Mouse (Mus musculus) adrenal gland, postnatal 14 days (tissue): ENCODE results near the gene Ccdc85c. TPM values are rescaled to one million over a fixed set of nuclear protein-coding genes. Genes with fewer than 3 reads are reported as not detected.

Experiments used
- DNase-seq: peaks from one replicate; pipeline ENCODE4 v3.0.0; 2021; ENCODE audit warnings: mixed read lengths
- total RNA-seq: library from RNA; stranded (reverse); gene quantifications from 2 replicates; pipeline ENCODE4 v1.2.3, GENCODE M21; 2021

The Ccdc85c gene
- total RNA-seq, 1 experiment from 2014 or later, result 23.0 TPM

DNA sequence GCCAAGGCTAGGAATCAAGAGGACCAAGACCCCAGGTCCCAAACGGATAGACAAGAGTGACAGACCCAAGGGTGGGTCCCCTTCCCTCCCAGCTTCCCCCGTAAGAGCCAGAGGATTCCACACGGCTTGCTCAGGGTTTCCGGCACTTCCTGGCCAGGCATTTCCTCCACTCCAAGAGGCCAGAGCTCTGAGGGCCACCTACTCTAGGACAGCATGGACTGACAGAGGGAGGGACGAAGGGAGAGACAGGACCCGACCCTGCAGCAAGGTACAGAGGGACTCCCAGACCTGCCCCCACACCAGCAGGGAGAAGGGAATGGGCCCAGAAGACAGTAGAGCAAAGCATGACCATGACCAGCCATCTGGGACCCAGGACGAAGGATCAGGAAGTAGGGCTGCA lies 7.6 kb downstream of the Ccdc85c start:
- no peak for DNase-seq

GRCm38 (mm10) chr12:108265831-108266619 lies 9.2 kb downstream of the Ccdc85c start:
- DNase-seq, result peak; percentile 52

- DNase-seq, result no peak
Observed at GRCm38 (mm10) chr12:108264918-108265317, 10.3 kb downstream of the Ccdc85c start.

DNA sequence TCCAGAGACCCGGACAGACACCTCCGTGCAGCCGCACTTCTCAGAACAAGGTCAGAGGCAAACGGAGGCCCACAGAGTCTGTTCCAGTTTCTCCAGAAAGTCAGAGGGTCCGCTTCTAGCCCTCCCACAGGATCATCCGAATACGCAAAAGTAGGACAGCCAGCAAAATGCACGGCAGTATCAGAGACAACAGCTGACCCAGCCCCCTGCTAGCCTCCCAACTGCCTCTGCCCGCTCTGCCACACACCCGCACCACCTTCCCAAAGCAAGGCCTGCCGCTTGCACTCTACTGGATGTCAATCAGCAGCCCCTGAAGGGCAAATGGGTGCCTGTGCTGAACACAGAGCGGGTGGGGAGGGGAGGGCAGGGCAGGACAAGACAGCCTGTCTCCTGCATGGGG lies 14.3 kb downstream of the Ccdc85c start:
- DNase-seq, result no peak

DNA sequence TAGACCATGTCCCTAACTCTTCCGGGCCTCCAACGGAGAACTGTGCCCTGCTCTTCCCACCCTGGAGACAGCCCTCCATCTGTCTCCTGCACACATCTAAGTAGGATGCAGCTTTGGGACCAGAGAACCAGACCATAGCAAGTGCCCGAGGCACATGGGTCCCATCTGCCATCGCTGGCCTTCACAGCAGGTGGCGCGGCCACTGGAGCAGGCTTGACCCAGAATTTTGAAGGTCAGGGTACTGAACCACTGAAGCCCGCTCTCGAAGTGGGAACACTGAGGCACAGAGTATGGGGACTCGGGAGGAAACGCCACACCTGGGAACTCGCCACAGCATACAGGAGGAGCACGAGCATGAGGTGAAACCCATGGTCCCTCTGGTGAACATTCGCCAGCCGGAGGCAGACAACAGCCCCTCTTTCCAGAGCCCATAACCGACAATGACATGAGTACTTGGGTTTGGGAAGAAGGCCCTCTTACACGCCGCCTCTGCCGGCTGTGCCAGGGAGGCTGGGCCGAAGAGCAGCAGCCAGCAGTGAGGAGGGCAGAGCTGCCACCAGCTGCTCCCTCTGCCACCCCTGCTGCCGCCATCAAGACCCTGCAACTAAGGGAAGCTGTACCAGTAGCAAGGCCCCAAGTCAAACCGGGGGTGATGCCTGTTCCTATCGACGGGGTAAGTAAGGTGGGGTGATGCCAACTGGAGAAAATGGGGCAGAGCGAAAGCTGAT lies 15.7 kb downstream of the Ccdc85c start:
- no peak for DNase-seq

DNA sequence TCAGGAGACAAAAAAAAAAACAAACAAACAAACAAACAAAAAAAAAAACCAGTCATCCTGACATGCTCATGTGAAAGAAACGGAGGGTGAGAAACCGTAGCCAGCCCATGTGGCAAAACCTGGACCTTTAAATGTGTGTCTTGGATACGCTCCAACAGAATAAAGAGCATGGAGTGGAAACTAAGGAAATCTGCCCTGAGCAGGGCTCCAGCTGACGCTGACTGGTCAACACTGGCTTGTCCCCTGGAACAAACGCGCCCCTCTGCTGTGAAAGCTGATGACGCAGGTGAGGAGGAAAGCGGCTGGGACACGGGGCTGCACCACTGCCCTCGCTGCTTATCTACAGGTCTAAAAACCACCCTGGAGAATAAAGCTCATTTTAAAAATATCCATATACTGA lies 18.5 kb downstream of the Ccdc85c start:
- no peak for DNase-seq

DNA sequence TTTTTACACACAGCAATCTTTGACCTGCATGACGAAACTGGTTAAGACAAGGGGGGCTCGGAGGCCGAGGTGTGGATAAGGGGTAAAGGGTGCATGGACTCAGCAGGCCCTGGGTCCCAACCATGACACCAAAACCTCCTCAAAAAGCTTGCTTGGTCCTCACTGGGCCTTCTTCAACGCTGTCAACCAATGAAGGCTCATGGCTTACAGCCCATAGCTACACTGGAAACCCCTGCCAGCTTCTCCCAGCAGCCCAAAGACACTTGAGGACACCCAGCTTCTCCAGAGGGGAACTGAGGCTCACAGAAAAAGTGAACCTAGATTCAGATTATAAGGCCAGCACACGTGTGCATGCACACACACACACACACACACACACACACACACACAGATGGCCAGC lies 19.3 kb downstream of the Ccdc85c start:
- DNase-seq, result no peak

- DNase-seq, result peak; percentile 63
Observed at GRCm38 (mm10) chr12:108255511-108255919, 19.7 kb downstream of the Ccdc85c start.

- DNase-seq, result no peak
Observed at GRCm38 (mm10) chr12:108253042-108253441, 22.2 kb downstream of the Ccdc85c start.

DNA sequence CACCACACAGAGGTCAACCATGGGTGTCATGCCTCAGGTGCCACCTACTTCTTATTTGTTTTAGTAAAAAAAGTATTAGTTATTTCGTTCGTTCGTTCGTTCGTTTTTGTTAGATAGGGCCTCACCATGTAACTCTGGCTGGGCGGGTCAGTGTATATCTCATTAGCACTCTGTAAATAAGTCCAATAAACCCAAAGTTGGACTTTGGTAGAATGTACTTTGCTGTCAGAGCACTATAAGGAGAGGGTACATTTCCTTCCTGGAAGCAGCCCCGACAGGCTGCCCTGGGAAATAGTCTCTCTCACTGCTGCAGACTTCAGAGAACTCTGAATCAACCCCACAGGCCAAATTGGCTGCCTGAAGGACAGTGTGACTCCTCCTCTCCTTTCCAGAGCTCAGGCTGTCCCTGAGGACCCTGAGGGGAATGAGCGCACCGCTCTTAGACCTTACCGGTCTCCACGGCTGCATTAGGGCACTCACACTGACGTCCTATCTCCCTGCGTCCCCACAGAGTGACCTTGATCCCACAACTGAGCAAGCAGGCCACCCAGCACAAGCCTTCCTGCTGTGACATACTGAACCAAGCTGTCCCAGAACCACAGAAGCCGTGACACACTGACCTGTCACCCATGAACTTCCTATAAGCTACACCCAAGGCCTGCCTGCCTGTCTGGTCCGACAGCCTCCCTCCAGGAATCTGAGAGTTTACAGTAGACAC lies 23.2 kb downstream of the Ccdc85c start:
- DNase-seq, result peak; percentile 69

DNA sequence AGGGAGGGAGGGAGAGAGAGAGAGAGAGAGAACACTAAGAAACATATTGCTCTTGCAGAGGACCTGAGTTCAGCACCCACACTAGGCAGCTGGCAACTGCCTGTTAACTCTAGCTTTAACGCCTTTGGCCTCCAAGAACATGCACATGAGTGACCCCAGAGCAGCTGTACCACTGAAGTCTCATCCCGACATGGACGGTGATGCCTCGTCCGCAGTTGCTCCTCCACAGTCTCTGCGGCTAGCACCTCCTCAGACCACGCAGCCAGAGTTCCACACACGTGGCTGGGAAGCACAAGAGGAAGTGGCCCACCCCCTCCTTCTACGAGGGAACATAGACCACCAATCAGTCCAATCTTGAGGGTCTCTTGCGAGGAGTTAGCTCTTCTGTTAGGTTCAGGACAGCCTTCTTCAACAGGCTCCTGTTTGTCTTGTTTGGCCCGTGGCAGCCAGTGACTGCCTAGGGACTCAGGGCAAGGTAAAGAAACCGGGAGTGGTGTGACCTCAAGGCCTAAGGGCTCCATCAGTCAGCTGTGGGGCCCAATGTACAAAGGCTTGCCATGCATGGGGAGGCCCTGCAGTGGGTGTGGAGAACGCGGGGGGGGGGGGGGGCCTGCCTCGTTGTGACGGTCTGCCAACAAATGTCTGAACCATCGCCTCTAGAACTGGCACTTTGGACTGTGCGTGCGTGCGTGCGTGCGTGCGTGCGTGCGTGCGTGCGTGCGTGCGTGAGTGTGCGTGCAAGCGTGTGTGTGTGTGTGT lies 24.0 kb downstream of the Ccdc85c start:
- DNase-seq, result no peak

DNA sequence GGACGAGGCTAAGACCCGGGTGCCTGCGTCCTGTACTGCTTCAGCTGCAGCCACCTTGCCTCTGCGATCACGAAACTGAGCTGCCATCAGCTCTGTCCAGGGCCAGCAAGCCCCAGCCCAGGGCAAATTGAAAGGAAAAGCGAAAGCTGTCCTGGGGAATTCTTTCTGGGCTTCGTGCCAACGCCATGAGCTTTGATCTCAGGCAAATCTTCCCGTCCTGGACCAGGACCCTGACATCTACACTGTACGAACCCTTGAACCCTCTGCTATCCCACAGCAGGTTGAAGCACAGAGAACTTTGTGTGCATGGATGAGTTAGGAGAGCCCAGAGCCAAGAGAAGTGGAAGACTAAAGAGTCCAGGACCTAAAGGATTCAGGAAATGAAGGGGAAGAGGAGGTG lies 25.7 kb downstream of the Ccdc85c start:
- peak; percentile 92 for DNase-seq

- DNase-seq, result peak; percentile 74
Observed at GRCm38 (mm10) chr12:108249019-108249418, 26.2 kb downstream of the Ccdc85c start.

DNA sequence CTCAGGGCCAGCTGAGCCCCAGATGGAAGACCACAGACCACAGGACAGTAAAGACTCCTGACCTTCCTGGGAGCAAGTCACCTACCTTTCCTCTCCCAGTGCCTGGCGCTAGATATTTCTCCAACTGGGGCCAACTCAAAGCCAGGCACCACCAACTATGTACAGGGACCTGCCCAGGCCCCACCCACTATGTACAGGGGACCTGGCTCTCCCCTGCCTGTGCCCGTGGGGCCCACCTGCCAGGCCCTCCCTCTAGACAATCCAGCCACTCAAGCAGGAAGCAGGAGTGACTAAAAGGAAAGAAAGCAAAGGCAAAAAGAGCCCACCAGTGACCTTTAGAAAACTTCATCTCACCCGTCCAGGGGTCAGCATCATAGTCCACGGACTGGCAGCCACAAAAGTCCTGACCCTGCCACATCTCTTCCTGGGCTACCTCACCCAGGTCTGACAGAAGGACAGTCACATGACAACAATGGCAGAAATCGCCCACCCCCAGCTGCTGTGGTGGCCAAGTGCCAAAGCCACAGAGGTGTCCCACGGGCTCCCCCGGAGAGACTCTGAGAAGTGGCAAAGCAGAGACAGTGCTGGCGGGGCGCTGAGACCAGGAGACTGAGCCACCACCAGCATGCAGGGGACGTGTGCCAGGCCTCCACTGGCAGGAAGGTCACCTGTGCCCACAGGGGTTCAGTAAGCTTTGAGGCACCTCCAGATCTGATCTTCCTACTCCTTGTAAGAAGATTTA lies 28.3 kb downstream of the Ccdc85c start:
- DNase-seq, result peak; percentile 34

DNA sequence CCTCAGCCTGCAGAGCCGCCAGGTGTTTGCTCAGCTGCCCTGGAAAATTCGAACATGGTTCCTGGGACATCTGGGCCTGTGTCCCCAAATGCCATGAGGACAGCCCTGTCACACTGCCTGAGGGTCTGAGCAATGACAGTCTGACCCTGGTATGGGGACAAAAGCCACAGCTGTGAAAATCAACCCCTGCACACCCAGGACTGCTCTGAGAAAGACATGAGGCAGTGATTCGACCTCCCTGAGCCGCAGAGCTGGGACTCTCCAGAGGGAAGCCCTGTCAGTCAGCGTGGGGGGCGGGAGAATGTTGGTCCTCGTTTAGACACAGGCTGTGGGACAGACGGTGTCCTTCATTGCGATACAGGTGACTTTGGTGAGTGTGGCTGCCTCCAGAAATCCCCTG lies 29.6 kb downstream of the Ccdc85c start:
- no peak for DNase-seq

GRCm38 (mm10) chr12:108244778-108245177 lies 30.4 kb downstream of the Ccdc85c start:
- DNase-seq, result peak; percentile 90

DNA sequence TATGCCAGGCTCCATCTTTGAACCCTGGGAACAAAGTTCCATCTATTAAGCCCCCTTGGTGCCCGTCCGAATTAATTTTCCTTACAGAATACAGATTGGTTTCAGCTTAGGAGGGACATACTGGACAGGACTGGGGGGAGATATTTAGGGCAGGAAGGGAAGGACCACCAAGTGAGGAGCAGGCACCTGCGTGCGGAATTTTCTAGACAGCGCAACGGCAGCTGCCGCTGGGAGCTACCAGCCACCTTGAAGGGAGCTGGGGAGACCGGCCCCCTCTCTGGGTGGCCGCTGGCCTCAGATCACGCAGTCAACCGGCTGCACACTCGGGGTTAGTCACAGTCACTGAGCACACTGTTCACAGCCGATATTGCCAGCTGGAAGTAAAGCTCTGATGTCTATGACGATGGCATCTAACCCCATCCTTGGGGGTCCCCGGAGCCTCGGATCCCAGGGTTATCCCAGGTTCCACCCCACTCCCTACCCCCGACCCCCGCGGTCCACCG lies 32.9 kb downstream of the Ccdc85c start:
- no peak for DNase-seq

DNA sequence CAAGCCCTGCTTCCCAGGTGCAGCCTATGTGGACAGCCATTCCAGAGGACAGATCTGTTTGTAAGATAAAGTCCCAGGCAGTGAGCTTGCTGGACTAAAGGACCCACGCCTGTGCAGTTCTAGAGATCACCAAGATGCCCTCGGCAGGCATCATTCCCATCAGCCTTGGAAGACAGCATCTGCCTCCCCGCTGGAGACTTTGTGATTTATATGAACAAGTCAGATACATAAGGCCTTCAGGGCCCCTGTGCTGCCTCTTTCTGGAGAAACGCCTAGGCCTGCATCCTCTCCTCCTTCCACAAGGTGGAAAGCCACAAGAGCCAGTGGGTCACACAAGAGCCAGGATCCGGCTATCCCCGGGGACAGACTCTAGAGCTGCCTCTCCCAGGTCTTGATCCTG lies 33.6 kb downstream of the Ccdc85c start:
- DNase-seq, result peak; percentile 40

GRCm38 (mm10) chr12:108240953-108241588 lies 34.2 kb downstream of the Ccdc85c start:
- peak; percentile 54 for DNase-seq

- DNase-seq, result no peak
Observed at GRCm38 (mm10) chr12:108240401-108240890, 34.8 kb downstream of the Ccdc85c start.

DNA sequence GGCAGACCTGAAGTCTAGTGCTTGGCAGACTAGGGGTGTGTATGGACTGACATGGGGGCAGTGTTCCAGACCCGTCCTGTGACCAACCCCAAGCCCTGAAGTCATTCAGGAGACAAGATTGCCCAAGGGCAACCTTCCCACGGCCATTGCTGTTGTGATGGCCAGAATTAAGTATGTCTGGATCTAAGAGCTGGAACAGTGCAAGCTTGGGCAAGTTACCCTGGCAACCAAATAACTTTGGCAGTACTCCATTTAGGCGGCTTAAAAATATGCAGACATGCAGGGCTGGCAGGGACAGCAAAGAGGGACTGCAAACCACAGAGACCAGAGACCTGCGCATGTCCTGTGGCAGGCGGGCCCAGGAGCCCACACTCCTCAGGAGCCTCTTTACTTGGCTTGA lies 35.8 kb downstream of the Ccdc85c start:
- DNase-seq, result peak; percentile 83
